Mouse (Mus musculus) liver, adult 2 months (tissue): Measurements from ENCODE around the gene Smcr8.
"Not testable (repeated sequence)": the region's sequence is repeated elsewhere in the genome, so short reads cannot be mapped to it uniquely, and the experiment has no call there.

ENCODE experiments used
- CTCF ChIP-seq: fragments of 200-500 bp; IDR thresholded peaks from 2 replicates; pipeline ENCODE4 v1.5.1; 2011; ENCODE audit warnings: low read depth, low read length, control low read depth
- POLR2A ChIP-seq: fragments of 200-500 bp; IDR thresholded peaks from 2 replicates; pipeline ENCODE4 v1.6.1; 2011; ENCODE audit warnings: low read length, control low read depth; ENCODE audit not compliant: insufficient read depth; ENCODE audit errors: extremely low read depth

GRCm38 (mm10) chr11:60811618-60812017 lies 34.3 kb downstream of the Smcr8 start, which contains the start of gene Shmt1:
- TF ChIP-seq CTCF, POLR2A: not testable (repeated sequence)
